Mouse (Mus musculus) forebrain, embryonic 14.5 days (tissue): ENCODE measurements around the gene Nipal1. TPM values are rescaled to one million over a fixed set of nuclear protein-coding genes. Genes with fewer than 3 reads are reported as not detected.

Experiments
- ATAC-seq: fragments of 200-750 bp; cut with Nextera tagmentation; 2 replicates; pipeline ENCODE4 v1.8.0; 2017; ENCODE audit warnings: mild to moderate bottlenecking, moderate library complexity
- DNase-seq: peaks from one replicate; pipeline ENCODE4 v3.0.0-alpha.2; 2015; ENCODE audit warnings: low spot score
- H3K27ac ChIP-seq: fragments of 300-500 bp; sonication (generic); 2 replicates; pipeline ENCODE4 v1.5.1; 2014; ENCODE audit warnings: low read depth, mild to moderate bottlenecking, control low read depth, low read length, moderate library complexity
- H3K27me3 ChIP-seq: fragments of 300-500 bp; sonication (generic); replicated peaks from 2 replicates; pipeline ENCODE4 v1.6.1; 2014; ENCODE audit warnings: low read length, control low read depth, mixed read lengths; ENCODE audit not compliant: control insufficient read depth, insufficient read depth
- H3K36me3 ChIP-seq: fragments of 300-500 bp; sonication (generic); 2 replicates; pipeline ENCODE4 v1.6.1; 2014; ENCODE audit warnings: low read length, control low read depth; ENCODE audit not compliant: control insufficient read depth, insufficient read depth
- H3K4me1 ChIP-seq: fragments of 300-500 bp; sonication (generic); 2 replicates; pipeline ENCODE4 v1.6.1; 2014; ENCODE audit warnings: antibody characterized with exemption, low read length, control low read depth; ENCODE audit not compliant: control insufficient read depth, insufficient read depth
- H3K4me2 ChIP-seq: fragments of 300-500 bp; sonication (generic); 2 replicates; pipeline ENCODE4 v1.6.1; 2014; ENCODE audit warnings: mild to moderate bottlenecking, control low read depth, low read length
- H3K4me3 ChIP-seq: fragments of 300-500 bp; sonication (generic); 2 replicates; pipeline ENCODE4 v1.5.1; 2014; ENCODE audit warnings: low read depth, low read length, control low read depth
- H3K9ac ChIP-seq: fragments of 300-500 bp; sonication (generic); 2 replicates; pipeline ENCODE4 v1.6.1; 2014; ENCODE audit warnings: mild to moderate bottlenecking, low read length, control low read depth, moderate library complexity
- H3K9me3 ChIP-seq: fragments of 300-500 bp; sonication (generic); replicated peaks from 2 replicates; pipeline ENCODE4 v1.6.1; 2016; ENCODE audit warnings: low read length, control low read depth, mixed read lengths; ENCODE audit not compliant: control insufficient read depth
- WGBS: fragments of 180-500 bp; shearing (Covaris S2); extraction: QIAGEN DNeasy Blood & Tissue Kit; methylation state at CpG from one replicate; pipeline ENCODE4 v1.1.7; 2014; 5-methylcytosine and 5-hydroxymethylcytosine counted together
- polyA plus RNA-seq: library from polyadenylated mRNA; unstranded; fragments of >200 nt; fragmentation: Nextera tagmentation; extraction: Ambion mirVana; gene quantifications from 2 replicates; pipeline ENCODE4 v1.2.1, GENCODE M21; 2014

Nipal1 gene
- polyA plus RNA-seq, 1 experiment from 2014 or later = 0.32 TPM

GRCm38 (mm10) chr5:72656270-72656791 lies 8.7 kb downstream of the Nipal1 start:
- H3K27me3 ChIP-seq = no peaks in the 10 kb centered on the region

DNA sequence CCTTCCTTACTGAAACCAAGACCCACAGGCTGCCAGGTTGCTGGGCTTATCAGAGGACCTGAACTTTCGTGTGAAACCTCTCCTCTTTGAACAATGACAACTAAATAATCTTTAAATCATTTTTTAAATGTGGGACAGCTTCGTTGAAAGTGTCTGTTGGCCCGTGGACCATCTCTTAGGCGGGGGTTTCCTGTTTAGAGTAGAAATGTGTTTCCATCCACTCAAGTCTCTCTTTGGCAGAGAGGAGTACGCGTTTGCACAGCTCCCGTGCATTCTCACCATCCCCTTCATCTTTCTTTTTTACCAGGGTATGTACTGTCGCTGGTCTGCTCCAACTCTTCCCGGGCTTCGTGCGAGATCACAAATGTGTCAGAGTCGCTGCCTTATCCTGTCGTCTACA lies 10.8 kb downstream of the Nipal1 start:
- 90% methylated on average over 13 of the region's 13 CpGs for WGBS
- no peak overlapping the region for H3K9ac ChIP-seq
- H3K9me3 ChIP-seq = no peaks in the 10 kb centered on the region
- no peak overlapping the region for H3K27ac ChIP-seq
- H3K27me3 ChIP-seq = no peaks in the 10 kb centered on the region
- H3K4me1 ChIP-seq = no peaks in the 10 kb centered on the region
- H3K36me3 ChIP-seq = no peaks in the 10 kb centered on the region
- DNase-seq (no peak), ATAC-seq (no peak)
- no peak overlapping the region for H3K4me3 ChIP-seq
- H3K4me2 ChIP-seq = no peak overlapping the region

More at GRCm38 (mm10) chr5:72656270-72656791, 8.7 kb downstream of the Nipal1 start:
- DNase-seq = no peak
- Histone ChIP-seq H3K27ac (no peak overlapping the region), H3K4me3 (no peak overlapping the region), H3K36me3 (no peaks in the 10 kb centered on the region), H3K4me1 (no peaks in the 10 kb centered on the region), H3K4me2 (no peak overlapping the region), H3K9ac (no peak overlapping the region), H3K9me3 (no peaks in the 10 kb centered on the region)
- no peak for ATAC-seq
- WGBS = 68% methylated on average over 7 of the region's 7 CpGs

DNA sequence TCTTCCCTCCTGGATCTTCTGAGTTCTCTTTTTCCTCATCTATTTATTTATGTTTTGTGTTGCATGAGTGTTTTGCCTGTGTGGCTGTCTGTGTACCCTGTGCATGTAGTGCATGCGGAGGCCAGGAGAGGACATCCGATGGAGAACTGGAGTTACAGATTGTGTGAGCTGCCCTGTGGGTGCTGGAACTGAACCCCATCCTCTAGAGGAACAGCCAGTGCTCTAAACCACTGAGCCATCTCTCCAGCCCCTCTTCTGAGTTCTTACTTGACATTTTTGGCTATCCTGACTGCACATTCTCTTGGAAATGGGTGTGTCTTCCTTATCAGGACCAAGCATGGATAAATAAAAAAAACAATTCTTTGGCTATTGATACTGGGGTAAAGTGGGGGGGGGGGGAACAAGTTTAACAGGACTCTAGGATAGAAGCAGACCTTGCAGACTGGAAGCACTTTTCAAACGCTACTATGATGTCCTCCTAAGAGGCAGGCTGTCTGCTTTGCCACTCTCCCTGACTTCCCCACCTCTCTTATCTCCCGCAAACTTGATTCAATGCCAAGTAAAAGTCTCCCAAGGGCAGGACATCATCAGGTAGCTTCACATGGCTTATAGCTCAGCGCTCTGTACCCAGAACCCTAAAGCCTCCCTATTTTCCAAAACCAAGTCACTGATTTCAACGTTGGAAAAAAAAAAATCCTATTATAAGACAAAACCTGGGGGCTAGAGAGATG lies 13.6 kb downstream of the Nipal1 start:
- no peaks in the 10 kb centered on the region for H3K4me1 ChIP-seq
- no peak for ATAC-seq
- H3K27me3 ChIP-seq = no peaks in the 10 kb centered on the region
- 94% methylated on average over 6 of the region's 6 CpGs for WGBS
- H3K9me3 ChIP-seq = no peaks in the 10 kb centered on the region
- H3K4me3 ChIP-seq = no peak overlapping the region
- DNase-seq = no peak
- no peaks in the 10 kb centered on the region for H3K36me3 ChIP-seq
- no peak overlapping the region for H3K9ac ChIP-seq
- no peak overlapping the region for H3K27ac ChIP-seq
- no peak overlapping the region for H3K4me2 ChIP-seq

DNA sequence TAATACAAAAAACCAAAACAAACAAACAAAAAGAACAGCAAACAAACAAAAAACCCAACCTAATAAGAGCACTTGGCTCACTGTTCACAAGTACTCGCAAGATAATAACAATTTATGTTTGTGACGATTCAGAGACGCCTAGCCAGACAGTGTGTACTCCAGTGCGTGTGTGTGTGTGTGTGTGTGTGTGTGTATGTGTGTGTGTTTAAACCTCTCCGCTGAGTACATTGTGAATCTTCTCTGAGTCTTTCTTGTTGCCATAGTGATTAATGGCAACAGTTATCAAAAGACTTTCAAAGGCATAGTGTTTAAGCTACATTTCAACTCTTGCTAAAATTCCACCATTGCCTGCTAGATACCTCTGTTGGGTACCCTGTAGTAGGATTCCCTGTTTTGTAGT lies 16.5 kb downstream of the Nipal1 start:
- no peak for DNase-seq
- H3K4me1 ChIP-seq = no peaks in the 10 kb centered on the region
- H3K36me3 ChIP-seq = no peaks in the 10 kb centered on the region
- no peak overlapping the region for H3K9ac ChIP-seq
- ATAC-seq = no peak
- no peak overlapping the region for H3K27ac ChIP-seq
- no peak overlapping the region for H3K4me2 ChIP-seq
- no peaks in the 10 kb centered on the region for H3K9me3 ChIP-seq
- no peak overlapping the region for H3K4me3 ChIP-seq
- no peaks in the 10 kb centered on the region for H3K27me3 ChIP-seq
- WGBS = 88% methylated on average over 5 of the region's 5 CpGs

DNA sequence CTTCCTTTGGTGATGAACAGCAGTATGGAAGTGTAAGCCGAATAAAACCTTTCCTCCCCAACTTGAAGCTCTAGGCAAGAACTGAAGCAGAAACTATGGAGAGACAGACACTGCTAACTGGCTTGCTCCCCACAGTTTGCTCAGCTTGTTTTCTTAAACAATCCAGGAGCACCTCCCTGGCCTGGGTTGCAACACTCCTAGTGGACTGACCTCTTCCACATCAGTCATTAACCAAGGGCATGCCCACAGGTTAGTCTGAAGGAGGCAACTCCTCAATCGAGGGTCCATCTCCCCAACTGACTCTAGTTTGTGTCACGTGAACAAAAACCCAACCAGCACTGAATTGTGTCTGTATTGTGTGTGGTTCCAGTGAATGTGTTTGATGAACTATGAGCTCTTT lies 17.3 kb downstream of the Nipal1 start:
- H3K27me3 ChIP-seq = no peaks in the 10 kb centered on the region
- no peak overlapping the region for H3K4me2 ChIP-seq
- no peaks in the 10 kb centered on the region for H3K9me3 ChIP-seq
- H3K27ac ChIP-seq = no peak overlapping the region
- H3K4me1 ChIP-seq = no peaks in the 10 kb centered on the region
- ATAC-seq (no peak), DNase-seq (no peak)
- H3K9ac ChIP-seq = no peak overlapping the region
- 47% methylated on average over 3 of the region's 3 CpGs for WGBS
- no peaks in the 10 kb centered on the region for H3K36me3 ChIP-seq
- H3K4me3 ChIP-seq = no peak overlapping the region

GRCm38 (mm10) chr5:72665281-72665680 lies 17.7 kb downstream of the Nipal1 start:
- DNase-seq (peak; percentile 54), ATAC-seq (no peak)
- Histone ChIP-seq H3K9ac (no peak overlapping the region), H3K9me3 (no peaks in the 10 kb centered on the region), H3K4me1 (no peaks in the 10 kb centered on the region), H3K27me3 (no peaks in the 10 kb centered on the region), H3K4me3 (no peak overlapping the region), H3K36me3 (no peaks in the 10 kb centered on the region), H3K4me2 (no peak overlapping the region), H3K27ac (no peak overlapping the region)
- 24% methylated on average over 5 of the region's 5 CpGs for WGBS

- Histone ChIP-seq H3K27me3 (no peaks in the 10 kb centered on the region), H3K4me3 (no peak overlapping the region), H3K9me3 (no peaks in the 10 kb centered on the region), H3K36me3 (no peaks in the 10 kb centered on the region), H3K9ac (no peak overlapping the region), H3K4me1 (peaks cover 3% of the 10 kb centered on the region; the same call in 1 of the 2 replicates), H3K4me2 (no peak overlapping the region), H3K27ac (no peak overlapping the region)
- no peak for DNase-seq
- 62% methylated on average over 7 of the region's 7 CpGs for WGBS
- ATAC-seq = no peak
These were observed 18.8 kb downstream of the Nipal1 start for GRCm38 (mm10) chr5:72666428-72666827.

- H3K4me2 ChIP-seq = no peak overlapping the region
- H3K9me3 ChIP-seq = no peaks in the 10 kb centered on the region
- no peaks in the 10 kb centered on the region for H3K27me3 ChIP-seq
- H3K9ac ChIP-seq = no peak overlapping the region
- H3K36me3 ChIP-seq = no peaks in the 10 kb centered on the region
- H3K4me1 ChIP-seq = peaks cover 5% of the 10 kb centered on the region; the same call in 1 of the 2 replicates
- 88% methylated on average over 9 of the region's 9 CpGs for WGBS
- DNase-seq (no peak), ATAC-seq (no peak)
- H3K27ac ChIP-seq = no peak overlapping the region
- H3K4me3 ChIP-seq = no peak overlapping the region
These were observed 20.8 kb downstream of the Nipal1 start for GRCm38 (mm10) chr5:72668351-72668750.

- peaks cover 5% of the 10 kb centered on the region; the same call in 1 of the 2 replicates for H3K4me1 ChIP-seq
- 24% methylated on average over 8 of the region's 8 CpGs for WGBS
- H3K9ac ChIP-seq = no peak overlapping the region
- H3K27ac ChIP-seq = no peak overlapping the region
- ATAC-seq (peak; percentile 72; the same call in 1 of the 2 replicates), DNase-seq (peak; percentile 64)
- no peaks in the 10 kb centered on the region for H3K9me3 ChIP-seq
- H3K4me2 ChIP-seq = no peak overlapping the region
- H3K27me3 ChIP-seq = no peaks in the 10 kb centered on the region
- no peaks in the 10 kb centered on the region for H3K36me3 ChIP-seq
- H3K4me3 ChIP-seq = no peak overlapping the region
These were observed 23.6 kb downstream of the Nipal1 start for GRCm38 (mm10) chr5:72671017-72671699.
